Mouse (Mus musculus) small intestine, adult 2 months (tissue): ENCODE measurements around the gene Abca12.

Experiments
- CTCF ChIP-seq: fragments of 200-500 bp; IDR thresholded peaks from 2 replicates; pipeline ENCODE4 v1.5.1; 2012; ENCODE audit warnings: low read depth, mild to moderate bottlenecking, control low read depth, inconsistent platforms, low read length, moderate library complexity, mixed read lengths; ENCODE audit not compliant: insufficient replicate concordance, insufficient read length; ENCODE audit errors: extremely low read depth
- POLR2A ChIP-seq: fragments of 200-500 bp; IDR thresholded peaks from 2 replicates; pipeline ENCODE4 v1.6.1; 2012; ENCODE audit warnings: low read depth, mild to moderate bottlenecking, control low read depth, inconsistent platforms, low read length, moderate library complexity

- TF ChIP-seq CTCF (no peak), POLR2A (no peak)
These were observed 1.6 kb downstream of the Abca12 start for GRCm38 (mm10) chr1:71413114-71413513.
